Mouse (Mus musculus): ENCODE results near the gene Ggps1. TPM values are rescaled to one million over a fixed set of nuclear protein-coding genes. Genes with fewer than 3 reads are reported as not detected.

Ggps1 gene
- 34.4 and 34.9 TPM in 2 replicates for total RNA-seq (2012; rRNA removed)

DNA sequence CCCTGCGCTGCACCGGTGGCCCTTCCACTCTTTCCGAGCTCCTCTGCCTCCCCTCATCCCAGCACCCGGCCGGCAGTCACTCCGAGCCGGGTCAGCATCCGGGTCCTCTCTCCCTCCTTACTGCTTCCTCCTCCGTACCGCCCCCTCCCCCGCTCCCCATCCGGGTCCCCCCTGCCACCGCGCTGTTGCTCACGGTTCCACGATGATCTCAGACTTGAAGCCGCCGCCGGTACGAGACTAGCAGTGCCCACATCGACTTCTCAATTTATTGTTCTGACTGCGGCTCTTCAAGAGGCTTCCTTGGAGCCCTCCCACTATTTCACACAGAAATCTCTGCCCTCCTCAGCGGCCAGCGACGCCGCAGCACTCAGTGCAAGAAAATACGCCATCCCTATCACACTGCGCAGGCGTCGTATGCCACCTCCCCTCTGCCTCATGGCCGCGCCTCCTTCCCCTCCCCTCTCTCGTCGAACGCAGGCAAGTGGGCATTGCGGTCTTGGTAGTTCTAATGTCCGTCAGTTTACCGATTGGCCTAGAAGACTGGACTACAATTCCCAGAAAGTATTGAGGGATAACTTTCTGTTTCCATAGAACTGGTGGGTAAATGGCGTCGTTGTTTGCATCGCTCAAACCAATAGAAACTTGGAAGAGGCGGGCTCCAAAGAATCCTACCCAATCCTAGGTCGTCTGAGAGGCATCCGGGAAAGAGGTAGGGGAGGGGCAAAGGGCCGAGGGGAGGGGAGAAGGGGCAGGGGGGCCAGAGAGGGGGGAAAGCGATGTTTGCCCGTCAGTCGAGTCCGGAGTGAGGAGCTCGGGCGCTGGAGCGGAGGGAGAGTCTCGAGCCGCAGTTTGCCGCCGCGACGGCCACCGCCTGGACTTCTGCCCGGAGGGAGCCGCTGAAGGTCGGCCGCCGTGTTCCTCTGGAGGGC is at the start of gene Ggps1, which contains the start of gene Arid4b:
Ggps1 (minus strand) TSS at position 476 of the 929 bp plus-strand sequence.
Arid4b (plus strand) TSS at position 220 of the 929 bp plus-strand sequence.
- H3K9ac ChIP-seq (ENCODE audit: insufficient read depth, low read depth, low read length, poor library complexity, severe bottlenecking) = peak within 1 kb of the TSS; percentile 97
- H3K4me1 ChIP-seq (ENCODE audit: control insufficient read depth in 2 of 2, insufficient read depth in 2 of 2, low read length in 2 of 2, poor library complexity in 1 of 2) = peaks cover 2 to 9% of the 10 kb centered on the region in 2 experiments; a peak in 3 of 4 replicates
- H3K36me3 ChIP-seq (ENCODE audit: control insufficient read depth, insufficient read depth, low read length, poor library complexity, severe bottlenecking) = no peaks in the 10 kb centered on the region
- no peaks in the 10 kb centered on the region for H3K9me3 ChIP-seq (ENCODE audit: control insufficient read depth, insufficient read depth, low read depth, low read length)
- no peak for TF ChIP-seq ZC3H11A (IDR thresholded peaks at IDR 0.05; ENCODE audit: borderline replicate concordance, low read depth, low read length)
- peak; percentile 97 for TF ChIP-seq HCFC1 (IDR thresholded peaks at IDR 0.05; ENCODE audit: borderline replicate concordance, insufficient read depth, low read length)
- peak; percentile 82 for TF ChIP-seq CHD2 (IDR thresholded peaks at IDR 0.05; ENCODE audit: low read depth, low read length)
- TF ChIP-seq MAFK (IDR thresholded peaks at IDR 0.05; ENCODE audit: insufficient read depth, low read depth, low read length) = no peak
- no peak for TF ChIP-seq ZNF384 (IDR thresholded peaks at IDR 0.05; ENCODE audit: low read depth, low read length)
- H3K4me3 ChIP-seq (ENCODE audit: insufficient read depth in 1 of 2, low read depth in 1 of 2, low read length in 2 of 2, poor library complexity in 1 of 2, severe bottlenecking in 1 of 2) = peak within 1 kb of the TSS; percentile 93 to 97
- in situ Hi-C loops (cut with MboI; ENCODE audit: low sequenced_read_pairs in 2 of 2, unreplicated experiment in 2 of 2) = no loop called here
- H3K27ac ChIP-seq (ENCODE audit: insufficient read depth, low read depth, low read length, poor library complexity, severe bottlenecking) = peak within 1 kb of the TSS; percentile 91
- peak; percentile 98 for DNase-seq (ENCODE audit: low read depth, low spot score)

DNA sequence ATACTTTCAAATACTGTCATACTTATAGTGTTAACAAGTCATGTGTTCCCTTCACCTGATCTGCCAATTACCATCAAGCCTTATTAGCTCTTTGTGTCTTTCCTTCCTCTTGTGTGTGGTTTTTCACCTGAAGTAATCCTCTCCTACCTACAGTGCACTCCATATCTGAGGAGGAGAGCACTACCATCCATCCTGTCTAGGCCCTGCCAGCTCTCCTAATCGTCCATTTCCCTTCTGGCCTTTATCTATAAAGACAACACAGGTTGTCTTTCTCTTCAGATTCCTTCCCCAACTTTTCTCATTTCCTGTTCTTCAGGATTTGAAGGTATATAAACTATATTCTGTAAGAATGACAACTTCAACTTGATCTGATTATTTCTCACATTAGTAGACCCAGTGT is 47.9 kb upstream of the Ggps1 start:
- no peak overlapping the region for H3K9ac ChIP-seq (ENCODE audit: insufficient read depth, low read depth, low read length, poor library complexity, severe bottlenecking)
- in situ Hi-C loops (cut with MboI; ENCODE audit: low sequenced_read_pairs in 2 of 2, unreplicated experiment in 2 of 2) = no loop called here
- H3K36me3 ChIP-seq (ENCODE audit: control insufficient read depth, insufficient read depth, low read length, poor library complexity, severe bottlenecking) = no peaks in the 10 kb centered on the region; the same call in 1 of the 2 replicates
- H3K27ac ChIP-seq (ENCODE audit: insufficient read depth, low read depth, low read length, poor library complexity, severe bottlenecking) = no peak overlapping the region
- H3K4me1 ChIP-seq (ENCODE audit: control insufficient read depth in 2 of 2, insufficient read depth in 2 of 2, low read length in 2 of 2, poor library complexity in 1 of 2) = 0 out of 4 replicates have a peak, but pooled peaks cover 0 to 2% of the 10 kb centered on the region in 2 experiments
- H3K9me3 ChIP-seq (ENCODE audit: control insufficient read depth, insufficient read depth, low read depth, low read length) = no peaks in the 10 kb centered on the region
- DNase-seq (ENCODE audit: low read depth, low spot score) = no peak
- no peak for TF ChIP-seq CHD2 (IDR thresholded peaks at IDR 0.05; ENCODE audit: low read depth, low read length)
- no peak overlapping the region for H3K4me3 ChIP-seq (ENCODE audit: insufficient read depth in 1 of 2, low read depth in 1 of 2, low read length in 2 of 2, poor library complexity in 1 of 2, severe bottlenecking in 1 of 2)

- Histone ChIP-seq H3K9me3 (ENCODE audit: control insufficient read depth, insufficient read depth, low read depth, low read length) (no peaks in the 10 kb centered on the region), H3K4me1 (ENCODE audit: control insufficient read depth in 2 of 2, insufficient read depth in 2 of 2, low read length in 2 of 2, poor library complexity in 1 of 2) (0 out of 4 replicates have a peak, but pooled peaks cover 0 to 2% of the 10 kb centered on the region in 2 experiments), H3K9ac (ENCODE audit: insufficient read depth, low read depth, low read length, poor library complexity, severe bottlenecking) (no peak overlapping the region), H3K4me3 (ENCODE audit: insufficient read depth in 1 of 2, low read depth in 1 of 2, low read length in 2 of 2, poor library complexity in 1 of 2, severe bottlenecking in 1 of 2) (no peak overlapping the region), H3K27ac (ENCODE audit: insufficient read depth, low read depth, low read length, poor library complexity, severe bottlenecking) (no peak overlapping the region), H3K36me3 (ENCODE audit: control insufficient read depth, insufficient read depth, low read length, poor library complexity, severe bottlenecking) (no peaks in the 10 kb centered on the region; the same call in 1 of the 2 replicates)
- in situ Hi-C loops (cut with MboI; ENCODE audit: low sequenced_read_pairs in 2 of 2, unreplicated experiment in 2 of 2) = no loop called here
- no peak for DNase-seq (ENCODE audit: low read depth, low spot score)
- TF ChIP-seq ZC3H11A (IDR thresholded peaks at IDR 0.05; ENCODE audit: borderline replicate concordance, low read depth, low read length) = no peak
- no peak for TF ChIP-seq HCFC1 (IDR thresholded peaks at IDR 0.05; ENCODE audit: borderline replicate concordance, insufficient read depth, low read length)
Observed at GRCm38 (mm10) chr13:14110154-14110873, 47.0 kb upstream of the Ggps1 start.

DNA sequence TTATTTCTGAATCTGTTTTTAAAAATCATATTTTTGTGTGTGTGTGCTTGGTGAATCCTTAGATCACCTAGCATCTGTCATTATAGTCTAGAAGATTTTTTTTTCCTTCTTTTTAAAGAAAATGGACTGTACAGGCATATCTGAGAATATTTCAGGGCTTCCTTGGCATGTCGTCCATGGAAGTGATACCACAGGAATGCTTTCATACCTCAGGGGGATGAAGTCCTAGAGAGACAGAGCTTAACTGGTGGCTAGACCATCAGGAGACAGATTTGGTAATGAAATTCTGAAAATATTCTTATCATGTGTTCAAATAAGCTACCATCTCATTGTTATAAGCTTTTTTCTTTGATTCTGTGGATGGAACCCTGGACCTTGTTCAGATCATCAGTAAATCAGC is 39.7 kb upstream of the Ggps1 start:
- H3K27ac ChIP-seq (ENCODE audit: insufficient read depth, low read depth, low read length, poor library complexity, severe bottlenecking) = no peak overlapping the region
- in situ Hi-C loops (cut with MboI; ENCODE audit: low sequenced_read_pairs in 2 of 2, unreplicated experiment in 2 of 2) = no loop called here

More for the DNA sequence above, 39.7 kb upstream of the Ggps1 start:
- H3K4me1 ChIP-seq (ENCODE audit: control insufficient read depth in 2 of 2, insufficient read depth in 2 of 2, low read length in 2 of 2, poor library complexity in 1 of 2) = no peaks in the 10 kb centered on the region
- no peak overlapping the region for H3K9ac ChIP-seq (ENCODE audit: insufficient read depth, low read depth, low read length, poor library complexity, severe bottlenecking)
- no peaks in the 10 kb centered on the region for H3K36me3 ChIP-seq (ENCODE audit: control insufficient read depth, insufficient read depth, low read length, poor library complexity, severe bottlenecking)
- H3K9me3 ChIP-seq (ENCODE audit: control insufficient read depth, insufficient read depth, low read depth, low read length) = no peaks in the 10 kb centered on the region
- no peak for DNase-seq (ENCODE audit: low read depth, low spot score)
- TF ChIP-seq HCFC1 (IDR thresholded peaks at IDR 0.05; ENCODE audit: borderline replicate concordance, insufficient read depth, low read length) (no peak), CHD2 (IDR thresholded peaks at IDR 0.05; ENCODE audit: low read depth, low read length) (no peak), MAFK (IDR thresholded peaks at IDR 0.05; ENCODE audit: insufficient read depth, low read depth, low read length) (no peak), ZC3H11A (IDR thresholded peaks at IDR 0.05; ENCODE audit: borderline replicate concordance, low read depth, low read length) (no peak)
- no peak overlapping the region for H3K4me3 ChIP-seq (ENCODE audit: insufficient read depth in 1 of 2, low read depth in 1 of 2, low read length in 2 of 2, poor library complexity in 1 of 2, severe bottlenecking in 1 of 2)

Data from ES-E14 (cell line).